Mouse (Mus musculus) heart, postnatal 25 days (tissue): ENCODE data around the gene Olfr994. TPM values are rescaled to one million over a fixed set of nuclear protein-coding genes. Genes with fewer than 3 reads are reported as not detected.

Experiments used
- DNase-seq: peaks from one replicate; pipeline ENCODE4 v3.0.0; 2022; ENCODE audit warnings: low spot score
- intact Hi-C: fragments of 180-260 bp; cut with DNase I; formaldehyde crosslinking; loops from one replicate; pipeline ENCODE4 v1.15.1; 2025
- total RNA-seq, 2 experiments: library from RNA; stranded (reverse); gene quantifications; 2 replicates each; pipeline ENCODE4 v1.2.3; 2021

Gene Olfr994
- not detected for total RNA-seq

- intact Hi-C loops = no loop called here
- DNase-seq = no peak
These were observed at the start of gene Olfr994 for GRCm38 (mm10) chr2:85436351-85436750. TSS of gene Olfr994 (minus strand) at chr2:85436451.

GRCm38 (mm10) chr2:85466801-85467325, 30.6 kb upstream of the Olfr994 start:
- DNase-seq = no peak
- intact Hi-C loops = no loop called here

- intact Hi-C loops = no loop called here
These were observed 7.3 kb upstream of the Olfr994 start, which contains the start of gene Olfr995 for GRCm38 (mm10) chr2:85443539-85443938. TSS of gene Olfr995 (minus strand) at chr2:85443639.

DNA sequence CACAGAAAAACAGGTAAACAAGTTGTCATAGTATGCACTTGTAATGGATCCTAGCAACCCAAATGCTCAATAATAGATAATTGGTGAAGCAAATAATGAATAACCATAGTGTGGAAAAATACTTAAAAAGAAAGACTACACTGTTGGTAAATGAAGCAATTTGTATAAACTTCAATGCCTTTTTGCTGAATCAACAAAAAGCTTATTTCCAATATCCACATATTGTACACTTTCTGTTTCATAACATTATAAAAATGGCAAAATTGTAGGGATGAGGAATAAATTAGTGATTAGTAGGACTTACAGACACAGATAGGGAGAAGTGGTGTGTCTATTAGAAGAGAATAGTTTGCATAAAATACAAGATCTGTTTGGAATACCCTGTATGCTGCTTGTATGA, 6.3 kb upstream of the Olfr994 start:
- DNase-seq = no peak
- intact Hi-C loops = no loop called here

More at GRCm38 (mm10) chr2:85443539-85443938, 7.3 kb upstream of the Olfr994 start, which contains the start of gene Olfr995:
- no peak for DNase-seq

GRCm38 (mm10) chr2:85425893-85426292, 10.4 kb downstream of the Olfr994 start:
- intact Hi-C loops = no loop called here

GRCm38 (mm10) chr2:85414777-85415176, 21.5 kb downstream of the Olfr994 start, which contains the start of gene Olfr993:
TSS of gene Olfr993 (minus strand) at chr2:85414877.
- no peak for DNase-seq
- intact Hi-C loops = no loop called here

More at GRCm38 (mm10) chr2:85425893-85426292, 10.4 kb downstream of the Olfr994 start:
- DNase-seq = no peak

DNA sequence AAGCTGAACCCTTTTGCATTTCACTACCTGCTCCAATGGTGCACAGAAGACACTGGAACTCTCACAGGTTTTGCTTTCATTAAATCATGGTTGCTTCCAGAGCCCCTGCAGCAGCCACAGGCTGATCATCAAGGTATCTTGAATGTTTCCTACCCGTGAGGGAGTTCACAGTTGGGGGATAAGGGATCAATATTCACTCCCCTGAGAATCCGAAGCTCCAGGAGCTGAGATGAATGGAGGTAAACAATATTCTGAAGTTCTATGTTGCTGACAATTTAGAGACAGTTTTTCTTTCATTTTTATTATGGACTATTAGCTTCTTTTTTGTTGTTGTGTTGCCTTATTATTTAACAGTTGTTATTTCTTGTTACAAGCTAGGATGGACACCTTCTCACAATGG, 26.9 kb downstream of the Olfr994 start, which contains the start of gene Olfr992:
Gene Olfr992, minus strand, starts transcription at position 101 of the 400 bp plus-strand sequence.
- no peak for DNase-seq
- intact Hi-C loops = no loop called here

Other genes starting within 250 kb of the Olfr994 start
- gene Lrrc55, start 239.3 kb downstream of the Olfr994 start, total RNA-seq = 1 to 10 TPM; 1.6 to 2.8 TPM
- gene Olfr987, start 97.1 kb downstream of the Olfr994 start, total RNA-seq = not detected
- not detected for gene Olfr988, start 73.2 kb downstream of the Olfr994 start, total RNA-seq
- not detected for gene Olfr992, start 27.0 kb downstream of the Olfr994 start, total RNA-seq
- gene Olfr993, start 21.6 kb downstream of the Olfr994 start, total RNA-seq = not detected
- not detected for gene Olfr995, start 7.2 kb upstream of the Olfr994 start, total RNA-seq
- not detected for gene 4833423E24Rik, start 82.6 kb upstream of the Olfr994 start, total RNA-seq
- gene Olfr996, start 142.8 kb upstream of the Olfr994 start, total RNA-seq = not detected
- not detected for gene Olfr998, start 152.5 kb upstream of the Olfr994 start, total RNA-seq
- gene Olfr1000, start 175.5 kb upstream of the Olfr994 start, total RNA-seq = not detected
- gene Olfr1002, start 214.3 kb upstream of the Olfr994 start, total RNA-seq = not detected
- gene Olfr154, start 228.0 kb upstream of the Olfr994 start, total RNA-seq = not detected
- gene Olfr1006, start 242.3 kb upstream of the Olfr994 start, total RNA-seq = not detected